Mouse (Mus musculus) thymus, adult 2 months (tissue): ENCODE measurements around the gene Abcb5. TPM values are rescaled to one million over a fixed set of nuclear protein-coding genes. Genes with fewer than 3 reads are reported as not detected.

Experiments
- DNase-seq: peaks from one replicate; pipeline ENCODE4 v3.0.0; 2021
- H3K27ac ChIP-seq: fragments of 200-500 bp; 2 replicates; pipeline ENCODE4 v1.5.1; 2012; ENCODE audit warnings: low read length, control low read depth; ENCODE audit not compliant: control insufficient read depth, insufficient read depth
- H3K27me3 ChIP-seq: fragments of 200-500 bp; 2 replicates; pipeline ENCODE4 v1.6.1; 2012; ENCODE audit warnings: mild to moderate bottlenecking, low read length, moderate library complexity, mixed read lengths; ENCODE audit not compliant: control insufficient read depth, insufficient read depth
- H3K36me3 ChIP-seq: fragments of 200-500 bp; 2 replicates; pipeline ENCODE4 v1.6.1; 2012; ENCODE audit warnings: mild to moderate bottlenecking, low read length, moderate library complexity; ENCODE audit not compliant: control insufficient read depth, insufficient read depth
- H3K4me1 ChIP-seq: fragments of 200-500 bp; replicated peaks from 2 replicates; pipeline ENCODE4 v1.6.1; 2012; ENCODE audit warnings: low read length; ENCODE audit not compliant: control insufficient read depth, insufficient read depth
- H3K4me3 ChIP-seq: fragments of 200-500 bp; 2 replicates; pipeline ENCODE4 v1.5.1; 2012; ENCODE audit warnings: mild to moderate bottlenecking, low read length, control low read depth, moderate library complexity; ENCODE audit not compliant: control insufficient read depth, insufficient read depth
- CTCF ChIP-seq: fragments of 200-500 bp; IDR thresholded peaks from 2 replicates; pipeline ENCODE4 v1.5.1; 2012; ENCODE audit warnings: mild to moderate bottlenecking, control low read depth, low read length, moderate library complexity, borderline replicate concordance; ENCODE audit not compliant: control insufficient read depth, poor library complexity, insufficient read depth; ENCODE audit errors: extremely low read depth
- POLR2A ChIP-seq: fragments of 200-500 bp; IDR thresholded peaks from 2 replicates; pipeline ENCODE4 v1.6.1; 2012; ENCODE audit warnings: mild to moderate bottlenecking, low read length, control low read depth, moderate library complexity; ENCODE audit not compliant: control insufficient read depth, poor library complexity, insufficient read depth; ENCODE audit errors: extremely low read depth
- WGBS: fragments of 180-500 bp; shearing (Covaris S2); methylation state at CpG from one replicate; pipeline ENCODE4 v1.1.7; 2018; 5-methylcytosine and 5-hydroxymethylcytosine counted together
- polyA plus RNA-seq: library from polyadenylated mRNA; depleted of rRNA; stranded (reverse); fragments of >200 nt; gene quantifications from 2 replicates; pipeline ENCODE4 v1.2.3, GENCODE M21; 2012

Gene Abcb5
- polyA plus RNA-seq, 1 experiment, result not detected

GRCm38 (mm10) chr12:118854831-118855453 lies 111.3 kb downstream of the Abcb5 start:
- peaks cover 2% of the 10 kb centered on the region; the same call in 1 of the 2 replicates for H3K27me3 ChIP-seq
- TF ChIP-seq POLR2A (no peak), CTCF (no peak)

DNA sequence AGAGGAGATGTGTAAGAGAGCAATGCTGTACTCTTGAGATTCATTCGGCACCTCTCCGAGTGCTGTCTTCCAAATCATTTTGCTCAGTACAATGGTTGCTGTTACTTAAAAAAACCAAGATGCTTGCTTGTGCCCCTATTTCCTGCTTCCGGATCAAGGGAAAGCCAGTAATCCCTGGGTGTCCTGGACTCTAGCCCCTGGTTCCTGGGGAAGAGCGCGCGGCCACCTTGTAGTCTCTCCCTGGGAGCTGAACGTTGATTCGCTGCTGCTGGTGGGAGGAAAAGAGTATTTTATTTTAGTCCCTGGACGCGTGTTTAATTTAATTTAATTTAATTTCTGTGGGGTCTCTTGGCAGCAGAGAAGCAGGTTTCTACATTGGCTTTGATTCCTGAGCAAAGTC lies 111.8 kb downstream of the Abcb5 start:
- Histone ChIP-seq H3K27me3 (peaks cover 2% of the 10 kb centered on the region; the same call in 1 of the 2 replicates), H3K4me3 (no peak overlapping the region)

More at GRCm38 (mm10) chr12:118854831-118855453, 111.3 kb downstream of the Abcb5 start:
- 3% methylated on average over 34 of the region's 34 CpGs for WGBS
- no peak overlapping the region for H3K4me3 ChIP-seq
- no peak overlapping the region for H3K27ac ChIP-seq
- H3K36me3 ChIP-seq, result no peaks in the 10 kb centered on the region
- H3K4me1 ChIP-seq, result no peaks in the 10 kb centered on the region
- DNase-seq, result peak; percentile 37

DNA sequence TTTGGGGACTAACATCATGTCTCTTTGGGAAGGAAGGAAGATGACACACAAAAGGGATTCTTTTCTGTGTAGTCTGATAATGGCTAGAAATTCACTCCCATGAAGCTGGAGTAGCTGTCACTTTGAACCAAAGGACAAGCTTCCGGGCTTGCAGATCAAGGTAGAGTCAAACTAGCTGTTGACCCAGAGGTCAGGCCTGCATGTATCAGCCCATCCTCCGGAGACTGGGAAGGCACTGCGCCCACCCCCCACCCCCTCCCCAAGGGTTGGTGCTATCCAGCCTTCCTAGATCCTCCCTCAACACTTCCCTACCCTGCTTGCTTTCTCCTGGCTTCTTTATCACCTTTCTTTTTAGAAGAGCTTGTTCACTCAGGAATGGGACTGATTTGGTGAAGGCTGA lies 112.9 kb downstream of the Abcb5 start:
- no peak for DNase-seq
- TF ChIP-seq POLR2A (no peak), CTCF (no peak)
- Histone ChIP-seq H3K27ac (no peak overlapping the region), H3K27me3 (peaks cover 7% of the 10 kb centered on the region; the same call in 1 of the 2 replicates), H3K4me1 (0 out of 2 replicates have a peak, but pooled peaks cover 2% of the 10 kb centered on the region), H3K4me3 (no peak overlapping the region), H3K36me3 (no peaks in the 10 kb centered on the region)
- WGBS, result 23% methylated on average over 3 of the region's 3 CpGs

More for the DNA sequence above, 111.8 kb downstream of the Abcb5 start:
- Histone ChIP-seq H3K27ac (no peak overlapping the region), H3K4me1 (no peaks in the 10 kb centered on the region), H3K36me3 (no peaks in the 10 kb centered on the region)
- 6% methylated on average over 10 of the region's 10 CpGs for WGBS
- no peak for DNase-seq
- no peak for TF ChIP-seq CTCF
- no peak for TF ChIP-seq POLR2A

DNA sequence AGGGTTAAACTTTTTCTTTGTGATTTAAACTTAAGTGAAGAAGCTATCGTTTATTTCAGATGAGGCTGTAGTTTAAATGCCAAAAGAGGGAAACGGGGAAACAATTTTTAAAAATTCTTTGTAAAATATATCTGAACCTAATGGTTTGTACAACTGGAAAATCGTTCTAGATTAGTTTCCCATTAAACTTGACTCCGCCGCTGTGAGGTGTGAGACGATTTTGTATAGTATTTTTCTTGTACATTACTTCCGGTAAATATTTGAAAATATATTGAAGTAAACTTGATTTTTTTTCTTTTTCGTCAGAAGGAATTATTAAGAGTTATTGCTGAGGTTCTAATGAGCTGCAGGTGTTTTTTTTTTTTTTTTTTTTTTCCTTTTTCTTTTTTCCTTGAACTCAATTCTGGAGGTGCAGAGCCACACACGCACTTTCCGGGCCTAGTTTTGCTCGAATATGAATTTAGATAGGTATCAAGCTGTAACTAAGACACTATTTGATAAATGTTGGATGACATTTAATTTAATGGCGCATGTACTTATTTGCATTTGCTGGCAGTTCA lies 115.3 kb downstream of the Abcb5 start:
- Histone ChIP-seq H3K4me3 (no peak overlapping the region), H3K27ac (no peak overlapping the region), H3K36me3 (no peaks in the 10 kb centered on the region), H3K4me1 (peaks cover 8% of the 10 kb centered on the region), H3K27me3 (peaks cover 21% of the 10 kb centered on the region)
- WGBS, result 35% methylated on average over 12 of the region's 12 CpGs
- DNase-seq, result no peak
- TF ChIP-seq CTCF, result no peak
- TF ChIP-seq POLR2A, result no peak

DNA sequence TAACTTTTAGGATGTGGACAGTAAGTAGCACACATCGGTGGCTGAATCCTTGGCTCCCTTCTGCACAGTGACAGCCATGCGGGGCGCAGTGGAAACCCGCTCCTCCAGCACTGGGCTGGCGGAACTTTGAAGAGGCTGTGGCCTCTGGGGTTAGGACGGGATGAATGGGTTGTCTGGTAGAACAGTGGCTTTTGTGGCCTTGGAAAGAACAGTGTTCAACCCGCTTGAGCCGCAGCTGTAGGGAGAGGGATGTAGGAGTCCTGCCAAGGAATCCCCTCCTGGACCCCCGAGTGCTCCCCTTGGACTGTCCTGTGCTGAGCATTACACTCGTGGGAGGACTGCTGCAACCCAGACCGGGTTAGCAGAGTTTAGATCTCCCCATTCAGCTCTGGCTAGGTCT lies 116.2 kb downstream of the Abcb5 start:
- DNase-seq, result no peak
- Histone ChIP-seq H3K4me1 (peaks cover 8% of the 10 kb centered on the region), H3K27me3 (peaks cover 22% of the 10 kb centered on the region), H3K36me3 (no peaks in the 10 kb centered on the region), H3K4me3 (no peak overlapping the region), H3K27ac (no peak overlapping the region)
- no peak for TF ChIP-seq CTCF
- no peak for TF ChIP-seq POLR2A
- 7% methylated on average over 11 of the region's 11 CpGs for WGBS

GRCm38 (mm10) chr12:118849203-118849861 lies 116.9 kb downstream of the Abcb5 start:
- H3K4me1 ChIP-seq, result peaks cover 8% of the 10 kb centered on the region
- no peak overlapping the region for H3K4me3 ChIP-seq
- no peak overlapping the region for H3K27ac ChIP-seq
- H3K27me3 ChIP-seq, result peaks cover 22% of the 10 kb centered on the region
- 5% methylated on average over 78 of the region's 78 CpGs for WGBS
- no peaks in the 10 kb centered on the region for H3K36me3 ChIP-seq
- peak; percentile 6; the same call in 1 of the 2 replicates for TF ChIP-seq CTCF
- no peak for TF ChIP-seq POLR2A
- DNase-seq, result no peak
